Comparison of ENCODE assay signal across 25 mouse cellular contexts in genomic region chr1:170751797-170752196, GRCm38 (mm10).
"Had no signal": no experiment of that assay in that cellular context is flagged by ENCODE, and none has a peak within 500 bp of the region (broad histone marks: within the 10 kb centered on the region; RNA-seq: fewer than 3 reads in every experiment).

No protein-coding gene starts in this region.

- DNase-seq: gastrocnemius, postnatal 14 days; gastrocnemius, postnatal 36 days; heart, adult 11 months; heart, adult 2 months; heart, postnatal 14 days; heart, postnatal 36 days; kidney, adult 11 months; kidney, adult 2 months; kidney, adult 9 months; kidney, postnatal 14 days; kidney, postnatal 36 days; layer of hippocampus, postnatal 36 days; left cerebral cortex, postnatal 4 days had no signal

- H3K4me3 ChIP-seq: heart, adult 2 months; heart, embryonic 13.5 days; heart, embryonic 15.5 days; hindbrain, embryonic 13.5 days; hindbrain, embryonic 15.5 days; kidney, embryonic 15.5 days; limb, embryonic 13.5 days; limb, embryonic 15.5 days; liver, embryonic 12.5 days had no signal

- H3K9me3 ChIP-seq: heart, embryonic 13.5 days; heart, embryonic 15.5 days; hindbrain, embryonic 13.5 days; hindbrain, embryonic 15.5 days; kidney, embryonic 15.5 days; limb, embryonic 13.5 days; limb, embryonic 15.5 days; liver, embryonic 12.5 days had no signal

- ATAC-seq: hindbrain, postnatal 0 days; intestine, embryonic 16.5 days; liver, embryonic 12.5 days had no signal

- H3K4me2 ChIP-seq: heart, embryonic 11.5 days; heart, embryonic 13.5 days; heart, embryonic 15.5 days; hindbrain, embryonic 13.5 days; hindbrain, embryonic 15.5 days; kidney, embryonic 15.5 days; limb, embryonic 13.5 days; limb, embryonic 15.5 days; liver, embryonic 12.5 days had no signal

- H3K27ac ChIP-seq: heart, adult 2 months; heart, embryonic 13.5 days; heart, embryonic 15.5 days; hindbrain, embryonic 13.5 days; hindbrain, embryonic 15.5 days; hindbrain, postnatal 0 days; kidney, embryonic 15.5 days; kidney, postnatal 0 days; limb, embryonic 13.5 days; limb, embryonic 15.5 days; liver, embryonic 12.5 days had no signal

- H3K27me3 ChIP-seq: heart, embryonic 13.5 days; heart, embryonic 15.5 days; hindbrain, embryonic 13.5 days; hindbrain, embryonic 15.5 days; kidney, embryonic 15.5 days; limb, embryonic 13.5 days; limb, embryonic 15.5 days; liver, embryonic 12.5 days had no signal

- H3K36me3 ChIP-seq: heart, embryonic 13.5 days; heart, embryonic 15.5 days; hindbrain, embryonic 13.5 days; hindbrain, embryonic 15.5 days; kidney, embryonic 15.5 days; limb, embryonic 13.5 days; limb, embryonic 15.5 days; liver, embryonic 12.5 days had no signal

- H3K9ac ChIP-seq: heart, embryonic 13.5 days; heart, embryonic 15.5 days; hindbrain, embryonic 13.5 days; hindbrain, embryonic 15.5 days; kidney, embryonic 15.5 days; limb, embryonic 13.5 days; limb, embryonic 15.5 days; liver, embryonic 12.5 days had no signal

- H3K4me1 ChIP-seq: heart, embryonic 15.5 days; hindbrain, embryonic 13.5 days; hindbrain, embryonic 15.5 days; kidney, embryonic 15.5 days; limb, embryonic 13.5 days; limb, embryonic 15.5 days; liver, embryonic 12.5 days had no signal
